ENCODE assay signal across 8 mouse cellular contexts in the genomic region with DNA sequence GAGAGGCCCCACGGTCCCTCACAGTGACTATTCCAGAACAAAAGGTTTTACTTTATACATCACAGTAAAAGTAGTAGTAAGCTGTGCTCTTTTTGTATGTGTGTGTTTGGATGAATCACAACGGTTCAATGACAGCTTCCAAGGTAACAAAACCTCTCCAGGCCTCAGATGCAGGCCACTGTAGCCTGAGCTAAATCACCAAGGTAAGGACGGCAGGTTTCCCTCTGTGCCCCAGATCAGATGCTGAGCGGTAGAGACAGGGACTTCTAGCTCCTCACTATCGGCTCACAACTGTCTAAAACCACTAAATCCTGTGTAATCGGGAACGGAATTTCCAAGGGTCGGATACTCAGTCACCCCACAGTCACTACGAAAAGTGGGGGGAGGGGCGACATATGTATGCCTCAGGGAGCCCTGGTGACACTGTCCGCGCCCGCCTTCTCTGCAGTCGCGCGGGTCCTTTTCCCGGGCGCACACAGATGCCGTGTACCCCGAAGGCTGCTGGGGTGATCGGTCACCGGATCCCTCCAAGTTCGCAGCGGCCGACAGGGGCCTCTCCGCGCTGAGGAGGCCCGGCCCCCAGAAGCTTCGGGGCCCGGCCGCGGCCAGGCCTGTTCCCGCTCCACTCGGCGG. TPM values are rescaled to one million over a fixed set of nuclear protein-coding genes. Genes with fewer than 3 reads are reported as not detected.
DNase-seq lines count a peak whose midpoint lies in the region; ATAC-seq and TF ChIP-seq lines count a peak whose summit lies in the region.

No protein-coding gene starts in this region.

- TF ChIP-seq CTCF in heart, adult 2 months (IDR thresholded peaks at IDR 0.05) = no peak

- H3K4me3 ChIP-seq in embryonic facial prominence, embryonic 11.5 days (ENCODE audit: low read depth, low read length) = peak overlapping the region; percentile 88
- H3K4me3 ChIP-seq in heart, adult 2 months = peak overlapping the region; percentile 76
- peak overlapping the region; percentile 90 for H3K4me3 ChIP-seq in kidney, embryonic 15.5 days (replicated peaks)
- peak overlapping the region; percentile 99 for H3K4me3 ChIP-seq in liver, embryonic 13.5 days (replicated peaks)
- peak overlapping the region; percentile 89 for H3K4me3 ChIP-seq in neural tube, embryonic 11.5 days (ENCODE audit: low read depth, low read length)

- peak overlapping the region; percentile 49 for H3K4me2 ChIP-seq in embryonic facial prominence, embryonic 11.5 days (ENCODE audit: low read depth, low read length)
- H3K4me2 ChIP-seq in kidney, embryonic 15.5 days = peak overlapping the region; percentile 74
- peak overlapping the region; percentile 92 for H3K4me2 ChIP-seq in liver, embryonic 13.5 days
- H3K4me2 ChIP-seq in neural tube, embryonic 11.5 days (ENCODE audit: low read depth) = peak overlapping the region; percentile 91

- no peaks in the 10 kb centered on the region for H3K9me3 ChIP-seq in embryonic facial prominence, embryonic 11.5 days (replicated peaks; ENCODE audit: control insufficient read depth, low read length)
- H3K9me3 ChIP-seq in kidney, embryonic 15.5 days (replicated peaks) = no peaks in the 10 kb centered on the region
- H3K9me3 ChIP-seq in liver, embryonic 13.5 days (replicated peaks) = no peaks in the 10 kb centered on the region
- H3K9me3 ChIP-seq in neural tube, embryonic 11.5 days (ENCODE audit: control insufficient read depth, low read length) = no peaks in the 10 kb centered on the region

- TF ChIP-seq EP300 in heart, adult 2 months (IDR thresholded peaks at IDR 0.05; ENCODE audit: insufficient read depth, low read depth, low read length) = no peak

- WGBS in embryonic facial prominence, embryonic 11.5 days = 2% methylated on average over 35 of the region's 35 CpGs
- WGBS in heart, adult 2 months = under 1% methylated on average over 35 of the region's 35 CpGs
- WGBS in kidney, embryonic 15.5 days = 1% methylated on average over 35 of the region's 35 CpGs
- WGBS in liver, embryonic 13.5 days (ENCODE audit: insufficient replicate concordance) = 1% methylated on average over 35 of the region's 35 CpGs
- 2% methylated on average over 35 of the region's 35 CpGs for WGBS in neural tube, embryonic 11.5 days

- H3K36me3 ChIP-seq in embryonic facial prominence, embryonic 11.5 days (replicated peaks; ENCODE audit: control insufficient read depth, insufficient read depth, low read depth, low read length) = peaks cover 6% of the 10 kb centered on the region
- peaks cover 4% of the 10 kb centered on the region for H3K36me3 ChIP-seq in heart, adult 2 months (ENCODE audit: control insufficient read depth, insufficient read depth, low read length)
- H3K36me3 ChIP-seq in kidney, embryonic 15.5 days = peaks cover 25% of the 10 kb centered on the region
- peaks cover 35% of the 10 kb centered on the region for H3K36me3 ChIP-seq in liver, embryonic 13.5 days
- H3K36me3 ChIP-seq in neural tube, embryonic 11.5 days (ENCODE audit: control insufficient read depth, insufficient read depth, low read length) = peaks cover 6% of the 10 kb centered on the region

- intact Hi-C loops in heart, adult 2 months (cut with DNase I) = loop anchor here (2.0 to 5.0 kb wide), 2 partner anchors 42 to 60 kb away; partner anchors contain the start of genes Nudt22 and Trpt1

- TF ChIP-seq POLR2A in heart, adult 2 months (IDR thresholded peaks at IDR 0.05; ENCODE audit: insufficient read depth, low read depth, low read length) = no peak

- no peaks in the 10 kb centered on the region for H3K27me3 ChIP-seq in embryonic facial prominence, embryonic 11.5 days (ENCODE audit: control insufficient read depth, insufficient read depth, low read length)
- H3K27me3 ChIP-seq in heart, adult 2 months (ENCODE audit: control insufficient read depth, insufficient read depth, low read length) = no peaks in the 10 kb centered on the region
- H3K27me3 ChIP-seq in kidney, embryonic 15.5 days = no peaks in the 10 kb centered on the region
- H3K27me3 ChIP-seq in liver, embryonic 13.5 days = no peaks in the 10 kb centered on the region
- no peaks in the 10 kb centered on the region for H3K27me3 ChIP-seq in neural tube, embryonic 11.5 days (ENCODE audit: control insufficient read depth, insufficient read depth, low read length)

- peak; percentile 82 for DNase-seq in CD4-positive helper T cell, adult 2 months (ENCODE audit: low read depth, low spot score)
- peak; percentile 68 for DNase-seq in ZHBTc4 (ENCODE audit: low read depth, low spot score)
- DNase-seq in embryonic facial prominence, embryonic 11.5 days (ENCODE audit: low spot score) = peak; percentile 70
- DNase-seq in heart, adult 2 months = no peak
- peak; percentile 55 for DNase-seq in liver, embryonic 13.5 days
- peak; percentile 74 for DNase-seq in neural tube, embryonic 11.5 days (ENCODE audit: low spot score)
- peak; percentile 79 for DNase-seq in thymus, postnatal 14 days

- ATAC-seq in embryonic facial prominence, embryonic 11.5 days (replicated peaks; ENCODE audit: insufficient number of reproducible peaks, low FRiP score, low TSS enrichment, low read depth) = peak; percentile 6; the same call in 1 of the 2 replicates
- peak; percentile 19 for ATAC-seq in kidney, embryonic 15.5 days (replicated peaks; ENCODE audit: low FRiP score)
- ATAC-seq in liver, embryonic 13.5 days (ENCODE audit: low read depth) = peak; percentile 0
- ATAC-seq in neural tube, embryonic 11.5 days (ENCODE audit: insufficient read depth, low FRiP score, low TSS enrichment) = peak; percentile 13

- peak overlapping the region; percentile 96 for H3K9ac ChIP-seq in embryonic facial prominence, embryonic 11.5 days (replicated peaks; ENCODE audit: low read length)
- peak overlapping the region; percentile 94 for H3K9ac ChIP-seq in heart, adult 2 months (ENCODE audit: low read depth, low read length)
- H3K9ac ChIP-seq in kidney, embryonic 15.5 days = peak overlapping the region; percentile 93
- H3K9ac ChIP-seq in liver, embryonic 13.5 days = peak overlapping the region; percentile 99
- H3K9ac ChIP-seq in neural tube, embryonic 11.5 days (ENCODE audit: low read length) = peak overlapping the region; percentile 96

- H3K4me1 ChIP-seq in embryonic facial prominence, embryonic 11.5 days (ENCODE audit: control insufficient read depth, insufficient read depth, low read length) = 0 out of 2 replicates have a peak, but pooled peaks cover 2% of the 10 kb centered on the region
- H3K4me1 ChIP-seq in heart, adult 2 months (ENCODE audit: control insufficient read depth, insufficient read depth, low read length) = peaks cover 11% of the 10 kb centered on the region
- peaks cover 27% of the 10 kb centered on the region for H3K4me1 ChIP-seq in kidney, embryonic 15.5 days
- peaks cover 35% of the 10 kb centered on the region for H3K4me1 ChIP-seq in liver, embryonic 13.5 days (replicated peaks)
- H3K4me1 ChIP-seq in neural tube, embryonic 11.5 days (ENCODE audit: control insufficient read depth, insufficient read depth, low read length) = peaks cover 17% of the 10 kb centered on the region

- H3K27ac ChIP-seq in embryonic facial prominence, embryonic 11.5 days (replicated peaks; ENCODE audit: low read depth, low read length) = peak overlapping the region; percentile 80
- H3K27ac ChIP-seq in heart, adult 2 months = peak overlapping the region; percentile 94
- H3K27ac ChIP-seq in kidney, embryonic 15.5 days = peak overlapping the region; percentile 92
- peak overlapping the region; percentile 92 for H3K27ac ChIP-seq in liver, embryonic 13.5 days
- H3K27ac ChIP-seq in neural tube, embryonic 11.5 days (ENCODE audit: low read depth, low read length) = peak overlapping the region; percentile 87

- H3K79me2 ChIP-seq in heart, adult 2 months (replicated peaks; ENCODE audit: control insufficient read depth, insufficient read depth, low read length) = peaks cover 1% of the 10 kb centered on the region; the same call in 1 of the 2 replicates

RNA-seq across cellular contexts. Expression of gene Stip1, which starts 0.6 kb away (rescaled TPM):
- polyA plus RNA-seq in embryonic facial prominence, embryonic 11.5 days (2014; fragmentation: Nextera tagmentation; extraction: Ambion mirVana) = 400 and 412 TPM in 2 replicates
- 100 to 1,000 TPM; 117 to 121 TPM for total RNA-seq in heart, adult 2 months (2021)
- polyA plus RNA-seq in heart, adult 2 months (2012; rRNA removed) = 49.9 and 80.2 TPM in 2 replicates
- polyA plus RNA-seq in kidney, embryonic 15.5 days (2015; fragmentation: Nextera tagmentation; extraction: Ambion mirVana) = 290 and 298 TPM in 2 replicates
- 158 and 201 TPM in 2 replicates for polyA plus RNA-seq in liver, embryonic 13.5 days (2015; fragmentation: Nextera tagmentation; extraction: Ambion mirVana)
- 423 and 425 TPM in 2 replicates for polyA plus RNA-seq in neural tube, embryonic 11.5 days (2014; fragmentation: Nextera tagmentation; extraction: Ambion mirVana)

RNA-seq across cellular contexts. Expression of gene Macrod1, which starts 17.4 kb away (rescaled TPM):
- polyA plus RNA-seq in embryonic facial prominence, embryonic 11.5 days (2014; fragmentation: Nextera tagmentation; extraction: Ambion mirVana) = 5.0 and 6.9 TPM in 2 replicates
- 100 to 1,000 TPM; 262 to 309 TPM for total RNA-seq in heart, adult 2 months (2021)
- 260 and 278 TPM in 2 replicates for polyA plus RNA-seq in heart, adult 2 months (2012; rRNA removed)
- 13.9 and 14.8 TPM in 2 replicates for polyA plus RNA-seq in kidney, embryonic 15.5 days (2015; fragmentation: Nextera tagmentation; extraction: Ambion mirVana)
- 3.0 and 3.8 TPM in 2 replicates for polyA plus RNA-seq in liver, embryonic 13.5 days (2015; fragmentation: Nextera tagmentation; extraction: Ambion mirVana)
- 3.2 and 3.3 TPM in 2 replicates for polyA plus RNA-seq in neural tube, embryonic 11.5 days (2014; fragmentation: Nextera tagmentation; extraction: Ambion mirVana)

RNA-seq across cellular contexts. Expression of gene Fermt3, which starts 19.9 kb away (rescaled TPM):
- 6.3 and 6.6 TPM in 2 replicates for polyA plus RNA-seq in embryonic facial prominence, embryonic 11.5 days (2014; fragmentation: Nextera tagmentation; extraction: Ambion mirVana)
- 1 to 10 TPM; 5.2 to 9.0 TPM for total RNA-seq in heart, adult 2 months (2021)
- 4.7 and 7.8 TPM in 2 replicates for polyA plus RNA-seq in heart, adult 2 months (2012; rRNA removed)
- 6.9 and 8.3 TPM in 2 replicates for polyA plus RNA-seq in kidney, embryonic 15.5 days (2015; fragmentation: Nextera tagmentation; extraction: Ambion mirVana)
- polyA plus RNA-seq in liver, embryonic 13.5 days (2015; fragmentation: Nextera tagmentation; extraction: Ambion mirVana) = 106 and 107 TPM in 2 replicates
- polyA plus RNA-seq in neural tube, embryonic 11.5 days (2014; fragmentation: Nextera tagmentation; extraction: Ambion mirVana) = 8.8 and 9.5 TPM in 2 replicates

RNA-seq across cellular contexts. Expression of gene Trpt1, which starts 43.3 kb away (rescaled TPM):
- 8.0 and 11.7 TPM in 2 replicates for polyA plus RNA-seq in embryonic facial prominence, embryonic 11.5 days (2014; fragmentation: Nextera tagmentation; extraction: Ambion mirVana)
- total RNA-seq in heart, adult 2 months (2021) = 10 to 100 TPM; 20.7 to 26.3 TPM
- 26.4 and 30.7 TPM in 2 replicates for polyA plus RNA-seq in heart, adult 2 months (2012; rRNA removed)
- 11.2 and 12.1 TPM in 2 replicates for polyA plus RNA-seq in kidney, embryonic 15.5 days (2015; fragmentation: Nextera tagmentation; extraction: Ambion mirVana)
- 2.1 and 2.3 TPM in 2 replicates for polyA plus RNA-seq in liver, embryonic 13.5 days (2015; fragmentation: Nextera tagmentation; extraction: Ambion mirVana)
- 9.7 and 12.1 TPM in 2 replicates for polyA plus RNA-seq in neural tube, embryonic 11.5 days (2014; fragmentation: Nextera tagmentation; extraction: Ambion mirVana)

RNA-seq across cellular contexts. Expression of gene Nudt22, which starts 43.3 kb away (rescaled TPM):
- polyA plus RNA-seq in embryonic facial prominence, embryonic 11.5 days (2014; fragmentation: Nextera tagmentation; extraction: Ambion mirVana) = 19.5 and 19.6 TPM in 2 replicates
- 10 to 100 TPM; 25.5 to 33.6 TPM for total RNA-seq in heart, adult 2 months (2021)
- polyA plus RNA-seq in heart, adult 2 months (2012; rRNA removed) = 44.5 and 47.4 TPM in 2 replicates
- polyA plus RNA-seq in kidney, embryonic 15.5 days (2015; fragmentation: Nextera tagmentation; extraction: Ambion mirVana) = 25.4 and 27.4 TPM in 2 replicates
- 10.7 and 11.1 TPM in 2 replicates for polyA plus RNA-seq in liver, embryonic 13.5 days (2015; fragmentation: Nextera tagmentation; extraction: Ambion mirVana)
- polyA plus RNA-seq in neural tube, embryonic 11.5 days (2014; fragmentation: Nextera tagmentation; extraction: Ambion mirVana) = 19.6 and 20.5 TPM in 2 replicates

Comparison
In these comparisons a context has a peak if more than half of its experiments do, and no peak if none do; other contexts are left out.
1. DNase-seq: peak in CD4-positive helper T cell, adult 2 months (single experiment), ZHBTc4 (single experiment), embryonic facial prominence, embryonic 11.5 days (single experiment), liver, embryonic 13.5 days (single experiment), neural tube, embryonic 11.5 days (single experiment) and thymus, postnatal 14 days (single experiment); none in heart, adult 2 months (0 of 2).
2. RNA of gene Macrod1, which starts 17.4 kb away (polyA plus RNA-seq): 260 to 278 TPM in heart, adult 2 months; 13.9 to 14.8 TPM in kidney, embryonic 15.5 days, 5.0 to 6.9 TPM in embryonic facial prominence, embryonic 11.5 days, 3.2 to 3.3 TPM in neural tube, embryonic 11.5 days and 3.0 to 3.8 TPM in liver, embryonic 13.5 days; every median in the first group is over 10 times any median in the second.
3. RNA of gene Fermt3, which starts 19.9 kb away (polyA plus RNA-seq): 106 to 107 TPM in liver, embryonic 13.5 days; 8.8 to 9.5 TPM in neural tube, embryonic 11.5 days, 6.9 to 8.3 TPM in kidney, embryonic 15.5 days, 4.7 to 7.8 TPM in heart, adult 2 months and 6.3 to 6.6 TPM in embryonic facial prominence, embryonic 11.5 days; every median in the first group is over 10 times any median in the second.
4. Peak in every context shown above with its lines, with median percentiles within 50 percentile points of each other: ATAC-seq, H3K27ac ChIP-seq, H3K4me2 ChIP-seq, H3K4me3 ChIP-seq and H3K9ac ChIP-seq.